Mouse (Mus musculus) mesoderm, embryonic 11.5 days (tissue): ENCODE results near the gene Krt25.

Experiments
- DNase-seq: peaks from one replicate; pipeline ENCODE4 v3.0.0-alpha.2; 2012; ENCODE audit warnings: low read depth, low spot score

Krt25 gene

DNA sequence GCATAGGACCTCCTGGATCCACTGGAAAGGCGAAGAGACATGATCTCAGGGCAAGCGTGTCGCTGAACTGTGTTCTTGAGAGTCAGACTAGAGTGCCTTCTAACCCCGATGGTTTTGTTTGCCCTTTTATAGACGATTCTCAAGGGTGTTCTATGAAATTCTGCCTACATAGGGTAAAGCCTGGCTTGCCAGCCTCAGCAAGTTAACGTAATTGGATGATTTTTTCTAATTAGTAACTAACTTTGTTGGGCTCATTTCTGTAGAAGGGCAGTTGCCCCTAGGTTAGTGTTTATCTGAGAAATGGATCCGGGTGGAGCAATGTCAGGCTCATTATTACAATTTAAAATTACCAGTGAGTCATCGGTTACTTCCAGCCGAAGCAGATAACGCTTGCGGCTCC lies at the start of gene Krt25:
TSS of gene Krt25 (minus strand) at position 101 of the 400 bp plus-strand sequence.
- no peak for DNase-seq

GRCm38 (mm10) chr11:99369853-99370451 lies 47.2 kb upstream of the Krt25 start:
- DNase-seq: no peak

- peak; percentile 20 for DNase-seq
Measured at GRCm38 (mm10) chr11:99369229-99369628, 46.5 kb upstream of the Krt25 start.

DNA sequence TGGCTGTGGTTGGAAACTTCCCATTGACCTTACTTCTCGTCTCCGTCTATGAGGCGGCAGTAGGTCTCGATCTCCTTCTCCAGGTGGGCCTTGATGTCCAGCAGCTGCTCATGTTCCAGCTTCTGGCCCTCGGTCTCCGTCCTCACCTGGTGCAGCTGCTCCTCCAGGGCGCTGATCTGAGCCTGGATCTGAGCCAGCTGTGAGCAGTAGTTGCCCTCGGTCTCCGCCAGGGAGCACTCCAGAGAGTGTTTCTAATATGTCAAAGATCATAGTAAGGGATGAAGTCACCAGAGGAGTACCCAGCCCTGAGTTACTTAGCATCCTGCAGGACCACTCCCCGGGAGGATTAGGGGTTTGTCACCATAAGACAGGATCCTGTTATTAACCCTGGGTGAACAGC lies 44.0 kb upstream of the Krt25 start:
- peak; percentile 4 for DNase-seq

DNA sequence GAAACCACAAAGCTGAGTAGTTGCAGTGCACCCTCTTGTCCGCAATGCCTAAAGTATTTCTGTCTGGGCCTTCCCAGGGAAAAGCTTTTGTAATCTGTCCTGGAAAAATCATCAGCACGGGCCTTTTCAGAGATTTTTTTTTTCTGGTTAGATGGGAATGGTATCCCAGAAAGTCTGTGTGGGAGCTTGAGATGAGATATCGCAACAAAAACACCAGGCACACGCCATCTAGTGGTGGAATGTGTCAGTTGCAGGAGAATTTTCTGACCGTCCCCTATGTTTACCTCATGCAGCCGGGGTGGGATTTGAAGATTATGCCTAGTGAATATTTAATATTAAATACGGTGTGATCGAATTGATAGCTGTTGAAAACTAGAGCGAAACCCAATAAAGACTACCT lies 41.7 kb upstream of the Krt25 start:
- DNase-seq: peak; percentile 77

DNA sequence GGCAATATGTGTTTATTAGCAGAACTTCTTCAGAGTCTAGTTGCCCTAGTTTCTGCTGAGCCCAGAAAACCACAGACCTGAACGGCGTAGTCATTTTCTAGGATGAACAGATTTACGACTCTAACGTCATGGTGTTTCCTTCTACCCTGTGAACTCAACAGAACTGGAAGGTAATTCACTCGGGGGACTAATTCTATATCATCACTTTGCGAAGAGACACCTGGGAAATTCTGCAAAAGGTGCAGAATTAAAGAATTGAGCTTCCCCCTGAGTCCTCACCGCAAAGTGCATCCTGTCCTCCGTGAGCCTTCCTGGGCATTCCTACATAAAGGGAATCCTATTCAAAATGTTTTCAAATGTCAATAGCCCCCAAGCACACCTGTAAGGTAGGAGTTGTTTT lies 38.7 kb upstream of the Krt25 start:
- no peak for DNase-seq

DNA sequence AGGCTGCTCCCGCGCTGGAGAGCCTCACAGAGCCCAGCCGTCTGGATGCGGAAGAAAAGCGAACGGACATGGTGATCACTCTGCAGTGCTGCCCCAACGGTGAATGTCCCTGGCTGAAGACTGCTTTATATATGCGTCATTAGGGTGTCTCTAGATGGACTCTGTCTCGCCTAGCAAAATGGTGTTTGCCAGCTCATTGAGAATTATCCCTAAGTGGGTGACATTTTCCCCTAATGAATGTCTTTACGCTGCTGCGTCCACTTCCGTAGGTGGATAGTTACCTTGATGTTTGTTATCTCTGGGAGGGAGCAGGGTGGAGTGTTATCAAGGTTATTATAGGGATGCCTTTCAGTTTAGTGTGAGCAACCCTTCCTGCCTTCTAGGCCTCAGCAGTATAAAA lies 28.3 kb upstream of the Krt25 start, which contains the start of gene Krt27:
TSS of gene Krt27 (minus strand) at position 101 of the 400 bp plus-strand sequence.
- DNase-seq: no peak

DNA sequence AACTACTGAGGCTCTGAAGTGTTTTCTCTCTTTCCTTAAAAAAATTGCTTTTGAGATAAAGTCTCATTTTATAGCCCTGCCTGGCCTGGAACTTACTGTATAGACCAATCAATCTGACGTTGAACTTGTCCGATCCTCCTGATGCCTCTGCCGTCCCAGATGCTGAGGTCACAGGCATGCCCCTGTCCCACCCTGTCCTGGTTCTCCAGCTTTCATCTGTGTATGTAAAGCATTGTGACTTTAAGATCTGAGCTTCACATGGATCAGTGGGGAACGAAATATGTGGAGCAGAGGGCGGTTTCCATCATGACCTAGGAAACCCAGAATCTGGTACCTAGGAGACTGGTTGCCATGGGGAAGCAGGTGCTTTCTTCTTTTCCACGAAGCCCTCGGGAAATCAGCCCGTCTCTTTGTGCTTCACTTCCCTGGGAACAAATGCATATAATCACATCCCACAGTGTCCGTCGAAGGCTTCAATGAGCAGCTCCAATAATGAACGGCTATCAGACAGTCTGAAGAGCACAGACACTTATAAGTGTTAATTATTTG lies 16.6 kb upstream of the Krt25 start:
- peak; percentile 23 for DNase-seq

- no peak for DNase-seq
Measured at GRCm38 (mm10) chr11:99337866-99338265, 15.1 kb upstream of the Krt25 start, which contains the start of gene Krt26. Krt26 (minus strand) TSS chr11:99337966.

GRCm38 (mm10) chr11:99333426-99333825 lies 10.7 kb upstream of the Krt25 start:
- DNase-seq: no peak

DNA sequence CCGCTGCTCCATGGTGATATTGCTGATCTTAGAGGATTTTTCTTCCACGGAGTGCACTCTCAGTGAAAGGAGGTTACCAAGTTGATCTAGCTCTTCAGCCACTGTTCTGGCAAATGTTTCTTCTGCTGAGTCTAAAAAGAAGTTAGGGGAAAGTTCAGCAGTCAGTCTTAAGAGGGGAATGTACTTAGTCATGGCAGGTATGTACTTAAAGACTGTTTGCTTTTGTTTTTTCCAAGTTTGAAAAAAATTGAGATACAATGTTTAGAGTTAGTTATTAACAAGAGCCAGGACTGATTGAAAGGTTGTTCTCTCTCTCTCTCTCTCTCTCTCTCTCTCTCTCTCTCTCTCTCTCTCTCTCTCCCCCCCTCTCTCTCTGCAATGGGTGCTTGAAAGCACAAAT lies 6.9 kb upstream of the Krt25 start:
- DNase-seq: no peak

- no peak for DNase-seq
Measured at GRCm38 (mm10) chr11:99321094-99321493, 1.7 kb downstream of the Krt25 start.

GRCm38 (mm10) chr11:99319127-99319526 lies 3.6 kb downstream of the Krt25 start:
- DNase-seq: no peak

DNA sequence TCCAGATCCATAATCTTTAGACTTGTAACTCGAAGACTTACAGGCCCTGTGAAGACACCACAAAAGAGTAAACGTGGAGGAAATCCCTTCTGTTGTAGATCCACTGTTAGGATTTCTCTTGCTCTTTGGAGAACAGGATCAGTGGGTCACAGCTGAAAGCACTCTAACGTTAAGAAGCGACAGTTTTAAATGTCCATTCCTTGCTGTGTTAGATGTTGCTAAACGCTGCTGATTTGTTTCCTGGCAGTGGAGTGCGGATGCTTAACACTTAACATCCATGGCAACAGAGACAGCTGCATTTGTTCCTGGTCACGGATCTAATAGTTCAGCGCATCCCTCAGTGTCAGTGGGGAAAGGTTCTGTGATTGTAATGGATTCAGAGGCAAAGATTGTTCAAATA lies 6.2 kb downstream of the Krt25 start:
- no peak for DNase-seq

GRCm38 (mm10) chr11:99314594-99314993 lies 8.2 kb downstream of the Krt25 start:
- no peak for DNase-seq

GRCm38 (mm10) chr11:99310882-99311281 lies 11.9 kb downstream of the Krt25 start:
- DNase-seq: peak; percentile 62

- DNase-seq: peak; percentile 84
Measured at GRCm38 (mm10) chr11:99307579-99307978, 15.2 kb downstream of the Krt25 start.

- no peak for DNase-seq
Measured at GRCm38 (mm10) chr11:99295039-99295438, 27.7 kb downstream of the Krt25 start.

DNA sequence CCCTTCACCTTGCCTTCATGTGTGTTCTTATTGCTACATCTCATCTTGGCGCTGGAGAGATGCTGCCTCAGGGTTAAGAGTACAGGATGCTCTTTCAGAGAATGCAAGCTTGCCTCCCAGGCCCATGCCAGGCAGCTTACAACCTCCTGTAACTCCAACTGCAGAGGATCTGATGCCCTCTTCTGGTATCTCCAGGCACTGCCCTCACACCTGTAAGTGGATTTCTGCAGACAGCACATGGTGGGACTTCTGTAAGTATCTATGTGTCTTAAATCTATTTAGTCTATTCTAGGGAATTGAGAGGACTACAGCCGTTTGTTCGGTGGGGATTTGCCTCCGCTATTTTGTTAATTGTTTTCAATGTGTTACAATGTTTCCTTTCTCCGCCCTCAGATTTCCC lies 29.9 kb downstream of the Krt25 start:
- DNase-seq: peak; percentile 26

DNA sequence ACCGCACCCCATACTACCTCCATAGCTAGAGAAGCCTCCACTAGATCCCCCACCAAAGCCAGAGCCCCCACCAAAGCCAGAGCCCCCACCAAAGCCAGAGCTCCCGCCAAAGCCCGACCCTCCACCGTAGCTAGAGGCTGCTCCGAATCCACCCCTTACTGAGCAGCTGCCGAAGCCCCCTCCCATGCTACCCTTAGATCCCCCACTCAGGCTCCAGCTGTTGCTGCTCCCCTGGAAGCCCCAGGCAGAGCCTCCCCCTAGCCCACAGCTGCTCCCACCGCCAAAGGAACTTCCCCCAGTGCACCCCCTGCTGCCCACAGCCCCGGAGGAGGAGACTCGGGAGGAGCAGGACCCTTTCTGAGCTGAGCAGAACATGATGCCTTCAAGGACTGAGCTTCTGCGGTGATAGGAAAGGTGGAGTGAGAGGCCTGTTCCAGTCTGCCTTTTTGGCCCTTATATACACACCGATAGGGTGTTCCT lies 37.9 kb downstream of the Krt25 start, which contains the start of gene Krt24:
TSS of gene Krt24 (minus strand) at position 430 of the 480 bp plus-strand sequence.
- no peak for DNase-seq

- no peak for DNase-seq
Measured at GRCm38 (mm10) chr11:99284011-99284410, 38.7 kb downstream of the Krt25 start.

DNA sequence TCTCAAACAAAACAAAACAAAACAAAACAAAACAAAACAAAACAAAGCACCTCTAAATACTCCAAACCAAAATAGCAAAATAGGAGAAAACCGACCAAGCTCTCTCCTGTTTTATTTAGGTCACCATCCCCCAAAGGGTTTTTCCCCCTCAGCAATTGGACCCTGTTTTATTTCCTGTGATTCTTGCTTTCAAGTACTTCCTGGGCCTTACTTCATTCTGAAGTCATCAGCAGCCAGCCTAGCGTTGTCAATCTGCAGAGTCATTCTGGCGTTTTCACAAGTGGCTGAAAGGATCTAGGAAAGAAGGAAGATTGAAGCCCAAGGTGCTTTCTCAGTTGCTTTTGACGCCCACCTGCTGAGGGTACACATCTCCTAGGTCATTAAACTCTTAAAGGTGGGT lies 39.4 kb downstream of the Krt25 start:
- DNase-seq: no peak

DNA sequence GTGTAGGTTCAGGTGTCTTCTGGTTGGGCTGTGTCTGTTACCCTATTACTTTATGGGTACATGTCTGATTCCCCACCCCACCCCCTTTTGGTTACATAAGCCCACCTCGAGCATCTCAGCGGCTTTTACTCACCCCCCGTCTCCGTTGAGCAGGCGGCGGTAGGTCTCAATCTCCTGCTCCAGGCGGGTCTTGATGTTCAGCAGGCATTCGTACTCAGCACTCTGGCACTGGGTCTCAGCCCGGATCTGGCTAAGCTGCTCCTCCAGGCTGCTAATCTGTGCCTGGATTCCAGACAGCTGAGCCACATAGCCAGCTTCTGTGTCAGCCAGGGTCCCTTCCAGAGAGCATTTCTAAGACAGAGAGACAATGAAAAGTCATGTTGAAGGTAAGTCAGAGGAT lies 41.6 kb downstream of the Krt25 start:
- no peak for DNase-seq
